Mouse (Mus musculus): ENCODE results near the gene Cyp4f16.
"Not testable (repeated sequence)": the region's sequence is repeated elsewhere in the genome, so short reads cannot be mapped to it uniquely, and the experiment has no call there.

Gene Cyp4f16

GRCm38 (mm10) chr17:32550900-32551770 is 14.8 kb downstream of the Cyp4f16 start:
- DNase-seq: peak; percentile 89 to 93

- DNase-seq: not testable (repeated sequence)
Observed at GRCm38 (mm10) chr17:32553016-32553415, 16.7 kb downstream of the Cyp4f16 start.

DNA sequence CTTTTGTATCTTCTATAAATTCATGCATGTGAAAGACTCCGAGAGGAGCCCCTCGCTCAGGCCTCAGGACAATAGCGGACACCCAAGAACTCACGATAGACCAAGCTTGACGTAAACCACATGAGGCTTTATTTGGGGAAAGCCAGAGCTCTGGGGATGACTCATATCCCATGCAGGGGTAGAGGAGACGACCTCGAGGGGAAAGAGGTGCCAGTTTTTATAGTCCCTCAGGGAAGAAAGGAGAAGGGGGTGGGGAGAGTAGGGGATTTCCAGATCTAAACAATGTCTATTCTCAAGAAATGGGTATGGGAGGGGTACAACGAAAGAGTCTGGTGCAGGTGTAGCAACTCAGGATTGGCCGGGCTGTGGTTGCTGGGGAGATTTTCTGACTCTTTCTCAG is 18.0 kb downstream of the Cyp4f16 start:
- not testable (repeated sequence) for DNase-seq

- DNase-seq: not testable (repeated sequence)
Observed at GRCm38 (mm10) chr17:32563301-32563700, 26.9 kb downstream of the Cyp4f16 start.

- DNase-seq: not testable (repeated sequence)
Observed at GRCm38 (mm10) chr17:32573286-32573685, 36.9 kb downstream of the Cyp4f16 start.

- no peak for DNase-seq
Observed at GRCm38 (mm10) chr17:32577496-32578186, 41.3 kb downstream of the Cyp4f16 start.

GRCm38 (mm10) chr17:32596494-32596893 is 60.1 kb downstream of the Cyp4f16 start:
- no peak for DNase-seq

Measured in cerebellum, postnatal 36 days (tissue).